Mouse (Mus musculus): ENCODE data around the gene Dram1.

DNA sequence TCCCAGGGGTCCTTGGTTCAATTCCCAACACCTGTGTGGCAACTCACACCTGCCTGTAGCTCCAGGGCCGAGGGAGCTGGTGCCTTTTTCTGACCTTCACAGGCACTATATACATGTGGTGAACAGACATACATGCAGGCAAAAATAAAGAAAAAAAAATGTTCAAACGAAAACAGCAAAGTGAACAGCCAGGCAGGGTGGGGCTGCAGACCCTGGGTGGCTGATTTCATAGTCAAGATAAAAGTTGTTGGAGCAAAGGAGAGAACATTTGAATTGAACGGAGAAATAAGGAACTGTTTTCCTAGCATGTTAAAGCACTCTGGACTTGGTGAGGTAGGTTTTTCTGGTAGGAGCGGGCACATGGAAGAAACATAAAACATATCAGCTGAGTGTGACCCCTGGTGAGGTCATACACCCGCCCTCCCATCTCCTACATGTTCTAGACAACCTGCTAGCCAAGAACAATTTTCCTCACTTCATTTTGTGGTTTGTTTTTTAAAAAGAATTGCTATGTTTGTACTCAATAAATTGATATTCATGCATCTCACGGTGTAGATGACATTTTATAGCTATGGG is 19.9 kb upstream of the Dram1 start:
- no peak for TF ChIP-seq CTCF (IDR thresholded peaks at IDR 0.05; ENCODE audit: low read depth, low read length)
- TF ChIP-seq POLR2A (IDR thresholded peaks at IDR 0.05; ENCODE audit: borderline replicate concordance, low read depth, low read length): no peak
